Mouse (Mus musculus) intestine, embryonic 16.5 days (tissue): ENCODE results near the gene Srrd. TPM values are rescaled to one million over a fixed set of nuclear protein-coding genes. Genes with fewer than 3 reads are reported as not detected.

Experiments used
- ATAC-seq: fragments of 200-750 bp; cut with Nextera tagmentation; 2 replicates; pipeline ENCODE4 v1.8.0; 2017; ENCODE audit warnings: moderate TSS enrichment, moderate library complexity
- H3K27ac ChIP-seq: fragments of 300-500 bp; sonication (generic); 2 replicates; pipeline ENCODE4 v1.5.1; 2014; ENCODE audit warnings: mild to moderate bottlenecking, low read length
- H3K27me3 ChIP-seq: fragments of 300-500 bp; sonication (generic); replicated peaks from 2 replicates; pipeline ENCODE4 v1.6.1; 2014; ENCODE audit warnings: low read length, control low read depth, mixed read lengths; ENCODE audit not compliant: control insufficient read depth, insufficient read depth
- H3K36me3 ChIP-seq: fragments of 300-500 bp; sonication (generic); 2 replicates; pipeline ENCODE4 v1.6.1; 2014; ENCODE audit warnings: low read length, control low read depth; ENCODE audit not compliant: control insufficient read depth, insufficient read depth
- H3K4me1 ChIP-seq: fragments of 300-500 bp; sonication (generic); 2 replicates; pipeline ENCODE4 v1.6.1; 2014; ENCODE audit warnings: low read length, control low read depth, mixed read lengths; ENCODE audit not compliant: control insufficient read depth, insufficient read depth
- H3K4me2 ChIP-seq: fragments of 300-500 bp; sonication (generic); 2 replicates; pipeline ENCODE4 v1.6.1; 2014; ENCODE audit warnings: low read depth, low read length, control low read depth
- H3K4me3 ChIP-seq: fragments of 300-500 bp; sonication (generic); 2 replicates; pipeline ENCODE4 v1.5.1; 2014; ENCODE audit warnings: mild to moderate bottlenecking, low read length
- H3K9ac ChIP-seq: fragments of 300-500 bp; sonication (generic); 2 replicates; pipeline ENCODE4 v1.6.1; 2014; ENCODE audit warnings: low read depth, low read length
- H3K9me3 ChIP-seq: fragments of 300-500 bp; sonication (generic); 2 replicates; pipeline ENCODE4 v1.6.1; 2016; ENCODE audit warnings: low read length, control low read depth; ENCODE audit not compliant: control insufficient read depth
- WGBS: fragments of 180-500 bp; shearing (Covaris S2); extraction: QIAGEN DNeasy Blood & Tissue Kit; methylation state at CpG from one replicate; pipeline ENCODE4 v1.1.7; 2014; 5-methylcytosine and 5-hydroxymethylcytosine counted together
- polyA plus RNA-seq: library from polyadenylated mRNA; unstranded; fragments of >200 nt; fragmentation: Nextera tagmentation; extraction: Ambion mirVana; gene quantifications from 2 replicates; pipeline ENCODE4 v1.2.1, GENCODE M21; 2015

Srrd gene
- polyA plus RNA-seq, 1 experiment from 2014 or later: 30.4 TPM

GRCm38 (mm10) chr5:112289236-112289635 is 53.6 kb downstream of the Srrd start:
- WGBS: 53% methylated on average over 8 of the region's 8 CpGs
- Histone ChIP-seq H3K4me1 (peaks cover 33% of the 10 kb centered on the region), H3K27ac (no peak overlapping the region), H3K4me3 (no peak overlapping the region), H3K9ac (no peak overlapping the region), H3K4me2 (no peak overlapping the region), H3K36me3 (no peaks in the 10 kb centered on the region), H3K27me3 (no peaks in the 10 kb centered on the region), H3K9me3 (no peaks in the 10 kb centered on the region)
- ATAC-seq: no peak

GRCm38 (mm10) chr5:112288193-112289141 is 54.4 kb downstream of the Srrd start:
- peaks cover 29% of the 10 kb centered on the region for H3K4me1 ChIP-seq
- H3K4me2 ChIP-seq: no peak overlapping the region
- H3K36me3 ChIP-seq: no peaks in the 10 kb centered on the region
- no peaks in the 10 kb centered on the region for H3K27me3 ChIP-seq
- 68% methylated on average over 9 of the region's 9 CpGs for WGBS
- H3K9ac ChIP-seq: 0 out of 2 replicates have a peak overlapping the region, but pooled peaks have one; percentile 17
- ATAC-seq: no peak
- no peaks in the 10 kb centered on the region for H3K9me3 ChIP-seq
- H3K27ac ChIP-seq: peak overlapping the region; percentile 73; the same call in 1 of the 2 replicates
- H3K4me3 ChIP-seq: no peak overlapping the region

- 80% methylated on average over 2 of the region's 2 CpGs for WGBS
- H3K9ac ChIP-seq: peak overlapping the region; percentile 25; the same call in 1 of the 2 replicates
- peaks cover 26% of the 10 kb centered on the region for H3K4me1 ChIP-seq
- no peak overlapping the region for H3K4me3 ChIP-seq
- H3K27ac ChIP-seq: peak overlapping the region; percentile 73
- H3K9me3 ChIP-seq: no peaks in the 10 kb centered on the region
- H3K27me3 ChIP-seq: no peaks in the 10 kb centered on the region
- no peaks in the 10 kb centered on the region for H3K36me3 ChIP-seq
- no peak overlapping the region for H3K4me2 ChIP-seq
- no peak for ATAC-seq
Measured at GRCm38 (mm10) chr5:112287652-112288051, 55.2 kb downstream of the Srrd start.

Other genes with a start within 250 kb of the Srrd start
- 1.3 and 1.5 TPM in 2 replicates for gene Cryba4, start 90.5 kb downstream of the Srrd start, polyA plus RNA-seq
- gene Crybb1, start 87.2 kb downstream of the Srrd start, polyA plus RNA-seq: 2.7 and 2.9 TPM in 2 replicates
- gene Tpst2, start 66.3 kb downstream of the Srrd start, polyA plus RNA-seq: 47.4 and 52.0 TPM in 2 replicates
- gene Tfip11, start 16.7 kb downstream of the Srrd start, polyA plus RNA-seq: 26.6 and 26.8 TPM in 2 replicates
- 47.1 and 48.4 TPM in 2 replicates for gene Hps4, start within 50 bp of the Srrd start, polyA plus RNA-seq
- 0.06 and 0.22 TPM in 2 replicates for gene Gm6583, start 13.0 kb upstream of the Srrd start, polyA plus RNA-seq
- 1.9 and 2.5 TPM in 2 replicates for gene Asphd2, start 51.8 kb upstream of the Srrd start, polyA plus RNA-seq
- not detected in 2 replicates for gene Gm6588, start 106.4 kb upstream of the Srrd start, polyA plus RNA-seq
- 1.5 and 1.7 TPM in 2 replicates for gene Sez6l, start 234.1 kb upstream of the Srrd start, polyA plus RNA-seq